Mouse (Mus musculus) embryonic fibroblast, embryonic 13.5 days (primary cell): ENCODE measurements at regions not wholly inside any gene's neighbourhood (a gene's known extent, or its start where the extent isn't known, plus 50 kb on each side); places are given as distances from the start of the nearest gene placed in this dataset.

Experiments
- H3K27ac ChIP-seq: 2 replicates; pipeline ENCODE4 v1.5.1; 2012; ENCODE audit warnings: low read length, control low read depth, inconsistent platforms; ENCODE audit not compliant: insufficient read depth
- H3K4me1 ChIP-seq: 2 replicates; pipeline ENCODE4 v1.6.1; 2011; ENCODE audit warnings: low read length; ENCODE audit not compliant: control insufficient read depth, insufficient read depth
- H3K4me3 ChIP-seq: 2 replicates; pipeline ENCODE4 v1.5.1; 2011; ENCODE audit warnings: mild to moderate bottlenecking, control low read depth, low read length; ENCODE audit not compliant: insufficient read depth
- CTCF ChIP-seq: IDR thresholded peaks from 2 replicates; pipeline ENCODE4 v1.5.1; 2011; ENCODE audit warnings: mild to moderate bottlenecking, control low read depth, low read length, moderate library complexity, borderline replicate concordance; ENCODE audit not compliant: insufficient read depth
- POLR2A ChIP-seq: IDR thresholded peaks from 2 replicates; pipeline ENCODE4 v1.6.1; 2011; ENCODE audit warnings: low read depth, mild to moderate bottlenecking, control low read depth, low read length, moderate library complexity

GRCm38 (mm10) chr10:9312326-9312725 is 362.7 kb downstream of the Samd5 start:
- no peak for TF ChIP-seq POLR2A
- no peak for TF ChIP-seq CTCF
- no peaks in the 10 kb centered on the region for H3K4me1 ChIP-seq
- H3K4me3 ChIP-seq, result no peak overlapping the region
- no peak overlapping the region for H3K27ac ChIP-seq

GRCm38 (mm10) chr10:9310346-9310745 is 364.7 kb downstream of the Samd5 start:
- no peak for TF ChIP-seq POLR2A
- TF ChIP-seq CTCF, result no peak
- no peaks in the 10 kb centered on the region for H3K4me1 ChIP-seq
- H3K27ac ChIP-seq, result no peak overlapping the region
- H3K4me3 ChIP-seq, result no peak overlapping the region

DNA sequence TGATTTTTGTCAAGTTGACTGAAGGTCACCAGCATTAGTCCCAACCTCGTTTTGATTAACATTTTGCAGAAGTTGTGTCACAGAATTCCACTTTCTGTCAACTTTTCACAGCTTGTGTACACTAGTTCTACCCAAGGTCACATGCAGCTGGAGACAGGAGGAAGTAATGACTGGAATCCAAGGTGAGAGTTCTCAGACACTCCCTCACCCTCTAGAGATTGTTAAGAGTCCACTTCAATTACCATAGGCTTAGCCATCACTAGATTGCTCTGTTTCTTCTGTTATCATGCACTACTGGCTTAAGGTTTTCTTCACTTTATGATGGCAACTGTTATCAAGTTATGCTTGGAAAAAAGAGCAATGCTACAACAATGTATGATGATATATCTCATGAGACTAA is 379.0 kb downstream of the Samd5 start:
- no peak overlapping the region for H3K27ac ChIP-seq
- no peaks in the 10 kb centered on the region for H3K4me1 ChIP-seq
- no peak for TF ChIP-seq CTCF
- TF ChIP-seq POLR2A, result no peak
- no peak overlapping the region for H3K4me3 ChIP-seq

- no peak for TF ChIP-seq CTCF
- TF ChIP-seq POLR2A, result no peak
- H3K4me3 ChIP-seq, result no peak overlapping the region
Measured at GRCm38 (mm10) chr10:9295269-9295668, 379.7 kb downstream of the Samd5 start.

DNA sequence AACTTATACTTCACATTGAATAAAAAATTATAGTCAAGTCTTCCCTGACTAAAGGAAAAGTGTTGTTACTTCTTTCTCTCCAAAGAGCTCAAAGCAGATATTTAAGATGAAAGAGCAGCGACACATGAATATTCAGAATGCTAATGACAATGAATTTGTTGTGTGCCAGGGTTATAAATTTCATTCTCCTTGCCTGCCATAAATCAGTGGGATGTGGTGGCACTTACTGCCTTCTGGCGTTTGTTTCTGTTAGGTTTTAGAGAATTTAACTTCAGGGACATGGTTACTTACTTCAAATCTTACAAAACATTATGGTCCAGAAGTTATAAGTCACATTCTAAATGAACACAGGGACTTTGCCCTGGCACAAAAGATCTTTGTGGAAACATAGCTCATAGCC is 380.4 kb downstream of the Samd5 start:
- TF ChIP-seq CTCF, result no peak
- TF ChIP-seq POLR2A, result no peak
- Histone ChIP-seq H3K4me1 (no peaks in the 10 kb centered on the region), H3K27ac (no peak overlapping the region), H3K4me3 (no peak overlapping the region)

More at GRCm38 (mm10) chr10:9295269-9295668, 379.7 kb downstream of the Samd5 start:
- Histone ChIP-seq H3K27ac (no peak overlapping the region), H3K4me1 (no peaks in the 10 kb centered on the region)

- no peak for TF ChIP-seq CTCF
- TF ChIP-seq POLR2A, result no peak
- no peaks in the 10 kb centered on the region for H3K4me1 ChIP-seq
- no peak overlapping the region for H3K27ac ChIP-seq
- no peak overlapping the region for H3K4me3 ChIP-seq
Measured at GRCm38 (mm10) chr10:9291456-9292146, 383.4 kb downstream of the Samd5 start.

DNA sequence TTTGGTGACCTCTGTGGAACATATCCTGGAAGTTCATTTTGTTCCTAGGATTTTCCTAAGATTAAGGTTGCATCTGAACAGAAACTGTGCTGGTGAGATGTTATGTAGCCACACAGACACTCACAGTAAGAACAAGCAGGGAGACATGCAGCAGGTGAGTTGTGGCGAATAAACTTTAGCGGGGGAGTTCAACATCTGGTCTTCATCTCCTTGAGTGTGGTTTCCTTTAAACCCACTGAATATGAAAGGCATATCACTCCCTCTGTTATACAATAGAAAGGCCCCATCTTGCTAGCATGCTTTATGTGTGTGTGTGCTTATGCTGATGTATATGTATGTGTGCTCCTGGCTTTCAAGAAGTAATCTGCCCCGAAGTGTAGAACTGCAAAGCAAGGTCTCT is 387.1 kb upstream of the Sash1 start:
- H3K27ac ChIP-seq, result peak overlapping the region; percentile 18; the same call in 1 of the 2 replicates
- no peak overlapping the region for H3K4me3 ChIP-seq
- TF ChIP-seq CTCF (no peak), POLR2A (no peak)
- H3K4me1 ChIP-seq, result 0 out of 2 replicates have a peak, but pooled peaks cover 5% of the 10 kb centered on the region

DNA sequence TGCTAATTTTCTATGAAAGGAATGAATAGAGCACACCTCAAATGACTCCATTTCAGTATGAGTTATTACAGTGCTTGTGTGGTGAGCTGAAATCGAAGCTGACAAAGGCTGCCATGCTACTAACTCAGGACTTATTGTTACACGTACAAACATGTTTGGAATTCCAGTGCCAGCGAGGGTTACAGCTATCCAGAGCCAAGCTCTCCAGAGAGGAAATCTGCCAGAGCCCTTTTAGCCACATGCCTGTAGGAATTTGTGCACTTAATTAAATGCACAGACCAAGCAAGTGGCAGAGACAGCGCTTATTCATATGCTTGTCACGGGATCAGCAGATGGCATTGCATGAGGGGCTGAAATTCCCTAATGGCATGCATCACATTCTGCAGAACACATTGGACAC is 386.4 kb upstream of the Sash1 start:
- no peak overlapping the region for H3K4me3 ChIP-seq
- H3K27ac ChIP-seq, result no peak overlapping the region
- TF ChIP-seq POLR2A (no peak), CTCF (no peak)
- H3K4me1 ChIP-seq, result 0 out of 2 replicates have a peak, but pooled peaks cover 5% of the 10 kb centered on the region

DNA sequence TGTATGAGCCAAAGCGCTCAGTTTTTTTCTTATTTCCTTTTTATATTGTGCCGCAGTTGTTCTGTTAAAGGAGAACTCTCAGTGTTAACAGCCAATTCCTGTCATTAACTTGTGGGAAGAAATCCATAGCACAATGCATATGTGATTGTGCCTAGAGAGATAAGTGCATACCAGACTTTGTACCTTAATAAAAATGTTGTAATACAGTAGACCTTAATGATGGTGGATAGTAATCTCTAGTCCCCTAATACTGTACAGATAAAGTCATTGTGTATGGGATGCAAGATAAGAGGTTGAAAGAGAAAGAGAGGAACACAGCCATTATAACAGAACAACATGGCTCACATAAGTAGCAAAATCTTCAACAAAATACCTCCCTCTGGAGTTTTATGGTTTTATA is 379.7 kb upstream of the Sash1 start:
- Histone ChIP-seq H3K4me1 (no peaks in the 10 kb centered on the region), H3K4me3 (no peak overlapping the region), H3K27ac (no peak overlapping the region)
- TF ChIP-seq POLR2A (no peak), CTCF (no peak)

DNA sequence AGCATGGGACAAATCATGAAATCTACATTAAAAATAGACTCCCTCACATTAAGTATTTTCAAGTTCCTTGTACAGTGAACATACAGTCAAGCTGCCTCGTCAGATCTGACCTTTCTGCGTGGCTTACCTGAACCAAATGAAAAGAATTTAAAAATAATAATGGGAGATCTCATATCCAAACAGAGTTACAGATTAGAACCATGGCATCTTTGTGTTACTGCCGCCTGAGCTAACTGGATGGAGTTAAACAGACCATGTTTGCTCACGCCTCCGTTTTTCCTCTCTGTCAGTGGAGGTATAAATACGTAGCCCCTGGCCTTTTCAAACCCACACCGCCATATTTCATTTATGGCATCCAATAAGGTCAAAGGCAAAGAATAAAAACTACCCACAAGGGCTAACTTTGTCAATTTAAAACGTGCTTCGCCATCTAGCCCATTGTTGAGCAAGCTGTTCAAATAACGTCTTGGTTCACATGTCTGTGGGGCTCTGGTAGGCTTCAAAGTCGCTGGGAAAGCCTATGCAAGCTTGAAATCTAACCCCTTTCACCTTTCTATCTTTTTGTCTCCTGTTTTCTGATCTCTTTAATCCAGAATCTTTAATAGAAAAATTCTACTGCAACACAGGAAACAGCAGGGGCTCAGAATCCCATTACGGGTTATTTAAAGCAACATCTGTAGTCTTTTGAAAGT is 378.6 kb upstream of the Sash1 start:
- H3K4me3 ChIP-seq, result no peak overlapping the region
- no peak for TF ChIP-seq POLR2A
- TF ChIP-seq CTCF, result no peak
- H3K27ac ChIP-seq, result no peak overlapping the region
- H3K4me1 ChIP-seq, result no peaks in the 10 kb centered on the region

- H3K4me3 ChIP-seq, result no peak overlapping the region
- no peak for TF ChIP-seq CTCF
- no peak for TF ChIP-seq POLR2A
- H3K27ac ChIP-seq, result no peak overlapping the region
- H3K4me1 ChIP-seq, result no peaks in the 10 kb centered on the region
Measured at GRCm38 (mm10) chr10:9258705-9259104, 372.8 kb upstream of the Sash1 start.

DNA sequence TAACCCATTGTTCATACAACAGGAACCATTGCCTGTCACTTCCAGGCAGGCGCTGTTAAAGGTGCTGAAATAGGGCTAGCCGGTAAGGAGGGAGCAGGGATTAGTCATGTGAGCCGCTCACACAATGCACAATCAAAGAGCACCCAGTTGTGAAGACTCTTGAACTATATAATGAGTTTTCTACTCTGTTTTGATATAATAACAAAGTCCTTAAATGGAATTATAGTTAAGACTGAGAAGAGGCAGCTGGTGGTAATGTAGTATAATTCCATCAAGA is 367.0 kb upstream of the Sash1 start:
- Histone ChIP-seq H3K4me3 (no peak overlapping the region), H3K4me1 (no peaks in the 10 kb centered on the region), H3K27ac (no peak overlapping the region)
- TF ChIP-seq CTCF, result no peak
- TF ChIP-seq POLR2A, result no peak
